Mouse (Mus musculus): ENCODE results near the gene Efhc1. TPM values are rescaled to one million over a fixed set of nuclear protein-coding genes. Genes with fewer than 3 reads are reported as not detected.
"Not testable (repeated sequence)": the region's sequence is repeated elsewhere in the genome, so short reads cannot be mapped to it uniquely, and the experiment has no call there.

Efhc1 gene
- polyA plus RNA-seq, 1 experiment from 2014 or later: 1.9 TPM

- Histone ChIP-seq H3K4me2 (ENCODE audit: low read depth, low read length) (no peak overlapping the region), H3K36me3 (ENCODE audit: control insufficient read depth, insufficient read depth, low read length) (no peaks in the 10 kb centered on the region), H3K9me3 (ENCODE audit: control insufficient read depth, low read length) (no peaks in the 10 kb centered on the region), H3K4me3 (ENCODE audit: low read depth, low read length) (no peak overlapping the region), H3K27me3 (ENCODE audit: control insufficient read depth, insufficient read depth, low read length) (no peaks in the 10 kb centered on the region), H3K9ac (replicated peaks; ENCODE audit: low read depth, low read length) (no peak overlapping the region), H3K4me1 (ENCODE audit: control insufficient read depth, insufficient read depth, low read length) (no peaks in the 10 kb centered on the region), H3K27ac (ENCODE audit: low read depth, low read length) (no peak overlapping the region)
- 94% methylated on average over 2 of the region's 2 CpGs for WGBS
- ATAC-seq (ENCODE audit: low read depth): no peak
Measured at GRCm38 (mm10) chr1:20919728-20920127, 31.7 kb upstream of the Efhc1 start.

DNA sequence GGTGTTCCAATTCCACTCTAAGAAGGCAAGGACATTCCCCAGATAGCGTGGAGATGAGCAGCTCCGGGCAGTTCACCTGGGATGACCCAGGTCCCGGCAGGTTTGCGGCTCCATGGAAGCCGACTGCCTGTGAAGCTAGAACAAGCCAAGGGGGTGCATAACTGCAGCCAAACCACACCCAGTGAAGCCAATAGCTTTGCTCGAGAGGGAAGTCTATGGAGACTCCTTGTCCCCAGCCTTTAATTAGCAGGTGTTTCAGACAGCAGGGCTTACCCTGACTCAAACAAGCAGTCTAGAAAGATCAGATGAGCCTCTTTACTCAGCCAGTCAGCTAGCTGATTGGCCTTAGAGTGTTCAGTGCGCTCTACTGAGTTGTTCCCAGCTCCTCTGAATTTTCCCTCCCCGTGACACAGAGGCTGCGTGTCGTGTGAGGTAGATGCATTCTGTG, 30.3 kb upstream of the Efhc1 start:
- Histone ChIP-seq H3K9me3 (ENCODE audit: control insufficient read depth, low read length) (no peaks in the 10 kb centered on the region), H3K4me3 (ENCODE audit: low read depth, low read length) (no peak overlapping the region), H3K9ac (replicated peaks; ENCODE audit: low read depth, low read length) (no peak overlapping the region), H3K4me1 (ENCODE audit: control insufficient read depth, insufficient read depth, low read length) (no peaks in the 10 kb centered on the region), H3K27ac (ENCODE audit: low read depth, low read length) (no peak overlapping the region), H3K27me3 (ENCODE audit: control insufficient read depth, insufficient read depth, low read length) (no peaks in the 10 kb centered on the region), H3K36me3 (ENCODE audit: control insufficient read depth, insufficient read depth, low read length) (no peaks in the 10 kb centered on the region), H3K4me2 (ENCODE audit: low read depth, low read length) (no peak overlapping the region)
- WGBS: 86% methylated on average over 10 of the region's 10 CpGs
- no peak for ATAC-seq (ENCODE audit: low read depth)

GRCm38 (mm10) chr1:20922612-20923399, 28.6 kb upstream of the Efhc1 start:
- H3K27ac ChIP-seq (ENCODE audit: low read depth, low read length): no peak overlapping the region
- 65% methylated on average over 11 of the region's 11 CpGs for WGBS
- H3K4me2 ChIP-seq (ENCODE audit: low read depth, low read length): no peak overlapping the region
- no peaks in the 10 kb centered on the region for H3K27me3 ChIP-seq (ENCODE audit: control insufficient read depth, insufficient read depth, low read length)
- H3K9me3 ChIP-seq (ENCODE audit: control insufficient read depth, low read length): no peaks in the 10 kb centered on the region
- no peak overlapping the region for H3K4me3 ChIP-seq (ENCODE audit: low read depth, low read length)
- H3K36me3 ChIP-seq (ENCODE audit: control insufficient read depth, insufficient read depth, low read length): no peaks in the 10 kb centered on the region
- H3K4me1 ChIP-seq (ENCODE audit: control insufficient read depth, insufficient read depth, low read length): no peaks in the 10 kb centered on the region
- no peak; the same call in 1 of the 2 replicates for ATAC-seq (ENCODE audit: low read depth)
- H3K9ac ChIP-seq (replicated peaks; ENCODE audit: low read depth, low read length): no peak overlapping the region

DNA sequence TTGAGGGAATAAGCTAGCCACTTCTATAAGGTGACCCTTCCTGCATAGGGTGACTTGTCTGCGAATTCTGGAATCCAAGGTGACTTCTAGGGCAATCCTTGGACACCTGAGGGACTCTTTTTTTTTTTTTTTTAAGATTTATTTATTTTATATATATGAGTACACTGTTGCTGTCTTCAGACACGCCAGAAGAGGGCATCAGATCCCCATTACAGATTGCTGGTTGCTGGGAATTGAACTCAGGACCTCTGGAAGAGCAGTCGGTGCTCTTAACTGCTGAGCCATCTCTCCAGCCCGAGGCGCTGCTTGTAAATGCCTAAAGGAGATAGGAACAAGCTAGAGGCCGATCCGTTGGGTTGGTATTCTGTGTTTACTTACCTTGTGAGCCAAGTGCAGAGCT, 26.1 kb upstream of the Efhc1 start:
- not testable (repeated sequence) for H3K27ac ChIP-seq (ENCODE audit: low read depth, low read length); ATAC-seq (ENCODE audit: low read depth); H3K9ac ChIP-seq (replicated peaks; ENCODE audit: low read depth, low read length); H3K9me3 ChIP-seq (ENCODE audit: control insufficient read depth, low read length); H3K36me3 ChIP-seq (ENCODE audit: control insufficient read depth, insufficient read depth, low read length); H3K4me1 ChIP-seq (ENCODE audit: control insufficient read depth, insufficient read depth, low read length); H3K4me2 ChIP-seq (ENCODE audit: low read depth, low read length); H3K27me3 ChIP-seq (ENCODE audit: control insufficient read depth, insufficient read depth, low read length); H3K4me3 ChIP-seq (ENCODE audit: low read depth, low read length)
- WGBS: 87% methylated on average over 7 of the region's 7 CpGs

GRCm38 (mm10) chr1:20925926-20926325, 25.5 kb upstream of the Efhc1 start:
- Histone ChIP-seq H3K27ac (ENCODE audit: low read depth, low read length) (no peak overlapping the region), H3K4me2 (ENCODE audit: low read depth, low read length) (no peak overlapping the region), H3K4me3 (ENCODE audit: low read depth, low read length) (no peak overlapping the region), H3K9me3 (ENCODE audit: control insufficient read depth, low read length) (no peaks in the 10 kb centered on the region), H3K4me1 (ENCODE audit: control insufficient read depth, insufficient read depth, low read length) (no peaks in the 10 kb centered on the region), H3K27me3 (ENCODE audit: control insufficient read depth, insufficient read depth, low read length) (no peaks in the 10 kb centered on the region), H3K36me3 (ENCODE audit: control insufficient read depth, insufficient read depth, low read length) (no peaks in the 10 kb centered on the region), H3K9ac (replicated peaks; ENCODE audit: low read depth, low read length) (no peak overlapping the region)
- ATAC-seq (ENCODE audit: low read depth): no peak
- WGBS: 93% methylated on average over 4 of the region's 4 CpGs

DNA sequence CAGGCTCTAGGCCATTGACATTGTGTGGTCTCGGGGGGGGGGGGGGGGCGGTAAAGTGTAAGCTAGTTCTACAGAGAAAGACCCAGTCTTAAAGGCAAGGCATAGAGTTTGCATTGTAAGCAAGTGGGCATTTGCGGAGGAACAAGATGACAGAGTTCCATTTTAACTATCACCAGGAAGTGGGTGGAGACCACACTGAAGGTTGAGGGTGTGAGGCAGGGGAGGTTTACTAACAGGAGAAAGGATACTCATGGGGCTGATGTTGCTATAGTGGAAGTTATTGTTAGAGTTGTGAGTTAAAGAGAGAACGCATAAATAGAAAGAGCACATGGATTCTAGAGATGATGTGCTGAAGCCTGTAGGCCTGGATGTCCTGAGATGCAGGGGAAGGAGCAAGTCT, 25.1 kb upstream of the Efhc1 start:
- Histone ChIP-seq H3K9ac (replicated peaks; ENCODE audit: low read depth, low read length) (no peak overlapping the region), H3K4me1 (ENCODE audit: control insufficient read depth, insufficient read depth, low read length) (no peaks in the 10 kb centered on the region), H3K27me3 (ENCODE audit: control insufficient read depth, insufficient read depth, low read length) (no peaks in the 10 kb centered on the region), H3K36me3 (ENCODE audit: control insufficient read depth, insufficient read depth, low read length) (no peaks in the 10 kb centered on the region), H3K4me2 (ENCODE audit: low read depth, low read length) (no peak overlapping the region), H3K9me3 (ENCODE audit: control insufficient read depth, low read length) (no peaks in the 10 kb centered on the region), H3K27ac (ENCODE audit: low read depth, low read length) (no peak overlapping the region), H3K4me3 (ENCODE audit: low read depth, low read length) (no peak overlapping the region)
- 81% methylated on average over 4 of the region's 4 CpGs for WGBS
- ATAC-seq (ENCODE audit: low read depth): no peak

DNA sequence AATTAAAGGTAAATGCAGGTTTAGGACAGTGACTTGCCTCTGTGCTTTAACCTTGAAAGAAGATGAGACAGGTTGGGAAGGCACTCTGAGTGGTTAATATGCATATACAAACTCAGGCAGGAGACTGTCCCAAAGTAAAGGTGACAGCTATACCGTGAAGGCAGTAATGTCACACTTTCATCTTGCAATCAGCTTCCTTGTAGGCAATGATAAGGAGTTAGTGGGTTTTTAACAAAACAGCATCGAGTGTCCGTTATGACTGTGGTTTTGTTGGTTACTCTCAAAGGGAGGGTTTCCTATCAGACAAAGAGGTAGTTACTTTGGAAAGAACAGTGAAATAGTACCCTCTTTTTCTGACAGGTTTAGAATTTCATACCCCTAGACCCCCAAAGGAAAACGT, 22.9 kb upstream of the Efhc1 start:
- Histone ChIP-seq H3K27ac (ENCODE audit: low read depth, low read length) (no peak overlapping the region), H3K4me3 (ENCODE audit: low read depth, low read length) (no peak overlapping the region), H3K9me3 (ENCODE audit: control insufficient read depth, low read length) (no peaks in the 10 kb centered on the region), H3K4me1 (ENCODE audit: control insufficient read depth, insufficient read depth, low read length) (no peaks in the 10 kb centered on the region), H3K9ac (replicated peaks; ENCODE audit: low read depth, low read length) (no peak overlapping the region), H3K36me3 (ENCODE audit: control insufficient read depth, insufficient read depth, low read length) (no peaks in the 10 kb centered on the region), H3K4me2 (ENCODE audit: low read depth, low read length) (no peak overlapping the region), H3K27me3 (ENCODE audit: control insufficient read depth, insufficient read depth, low read length) (no peaks in the 10 kb centered on the region)
- ATAC-seq (ENCODE audit: low read depth): no peak
- WGBS: 30% methylated on average over 4 of the region's 4 CpGs

GRCm38 (mm10) chr1:20933457-20933856, 18.0 kb upstream of the Efhc1 start:
- Histone ChIP-seq H3K4me2 (ENCODE audit: low read depth, low read length) (no peak overlapping the region), H3K4me3 (ENCODE audit: low read depth, low read length) (no peak overlapping the region), H3K27me3 (ENCODE audit: control insufficient read depth, insufficient read depth, low read length) (no peaks in the 10 kb centered on the region), H3K9me3 (ENCODE audit: control insufficient read depth, low read length) (no peaks in the 10 kb centered on the region), H3K4me1 (ENCODE audit: control insufficient read depth, insufficient read depth, low read length) (no peaks in the 10 kb centered on the region), H3K27ac (ENCODE audit: low read depth, low read length) (no peak overlapping the region), H3K9ac (replicated peaks; ENCODE audit: low read depth, low read length) (no peak overlapping the region), H3K36me3 (ENCODE audit: control insufficient read depth, insufficient read depth, low read length) (peaks cover 15% of the 10 kb centered on the region)
- 23% methylated on average over 7 of the region's 7 CpGs for WGBS
- ATAC-seq (ENCODE audit: low read depth): peak; percentile 88

- H3K9me3 ChIP-seq (ENCODE audit: control insufficient read depth, low read length): no peaks in the 10 kb centered on the region
- no peaks in the 10 kb centered on the region for H3K4me1 ChIP-seq (ENCODE audit: control insufficient read depth, insufficient read depth, low read length)
- no peak overlapping the region for H3K4me2 ChIP-seq (ENCODE audit: low read depth, low read length)
- no peak overlapping the region for H3K9ac ChIP-seq (replicated peaks; ENCODE audit: low read depth, low read length)
- H3K27me3 ChIP-seq (ENCODE audit: control insufficient read depth, insufficient read depth, low read length): no peaks in the 10 kb centered on the region
- no peak overlapping the region for H3K4me3 ChIP-seq (ENCODE audit: low read depth, low read length)
- WGBS: 85% methylated on average over 22 of the region's 22 CpGs
- no peak for ATAC-seq (ENCODE audit: low read depth)
- H3K36me3 ChIP-seq (ENCODE audit: control insufficient read depth, insufficient read depth, low read length): peaks cover 15% of the 10 kb centered on the region
- no peak overlapping the region for H3K27ac ChIP-seq (ENCODE audit: low read depth, low read length)
Measured at GRCm38 (mm10) chr1:20935106-20935505, 16.3 kb upstream of the Efhc1 start.

Measured in neural tube, embryonic 14.5 days (tissue).